Mouse (Mus musculus) activated CD4-positive, CD25-positive, alpha-beta regulatory T cell, adult 9 weeks (primary cell): Measurements from ENCODE around the gene Paqr7. TPM values are rescaled to one million over a fixed set of nuclear protein-coding genes. Genes with fewer than 3 reads are reported as not detected.

Source experiments
- polyA plus RNA-seq: library from polyadenylated mRNA; unstranded; fragments of 100-300 nt; shearing (Covaris generic); gene quantifications from one replicate; pipeline ENCODE4 v1.2.1, GENCODE M21; 2017

The Paqr7 gene
- polyA plus RNA-seq, result 25.8 TPM

DNA sequence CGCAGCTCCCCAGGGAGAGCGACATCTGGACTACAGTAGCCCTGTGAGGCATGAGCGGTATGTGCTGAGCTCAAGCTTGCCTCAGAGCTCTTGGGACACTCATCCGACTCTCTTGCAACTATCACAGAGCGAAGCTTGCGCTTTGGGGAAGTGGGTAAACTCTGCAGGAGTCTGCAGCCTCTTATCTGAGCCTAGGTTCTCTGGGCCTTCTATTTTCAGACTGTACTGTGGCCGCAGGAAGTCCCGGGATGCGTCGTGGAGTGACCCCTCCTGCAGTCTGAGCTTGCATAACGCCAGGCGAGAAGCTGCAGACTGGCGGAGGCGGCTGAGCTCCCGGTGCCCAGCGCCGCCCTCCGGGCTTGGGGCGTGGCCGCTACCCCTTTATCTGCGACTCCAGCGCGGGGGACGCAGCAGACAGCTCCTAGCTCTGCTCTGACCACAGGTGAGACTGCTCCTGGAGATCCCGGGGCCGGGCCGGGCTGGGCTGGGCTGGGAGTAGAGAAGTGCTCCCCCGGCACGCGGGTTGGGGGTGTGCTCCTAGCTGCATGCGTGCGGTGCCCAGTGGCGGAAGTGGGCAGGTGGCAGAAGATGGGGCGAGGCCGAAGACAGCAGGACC lies at the start of gene Paqr7:
TSS of gene Paqr7 (plus strand) at position 103 of the 616 bp plus-strand sequence.

DNA sequence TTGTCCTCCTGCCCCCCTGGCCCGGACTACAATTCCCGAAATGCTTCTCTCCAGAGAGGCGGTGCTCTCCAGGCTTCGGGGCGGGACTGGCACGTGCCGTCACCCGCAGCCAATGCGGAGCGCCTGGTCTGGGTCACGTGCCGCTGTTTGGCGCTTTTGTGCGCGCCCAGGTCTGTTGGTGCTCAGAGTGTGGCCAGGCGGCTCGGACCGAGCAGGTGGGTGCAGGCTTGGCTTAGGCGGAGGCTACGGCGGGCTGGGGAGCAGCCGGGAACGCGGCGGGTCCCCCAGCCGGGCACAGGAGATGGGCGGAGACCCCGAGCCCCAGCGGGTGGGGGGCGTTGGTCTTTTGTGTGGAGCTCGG lies 28.3 kb upstream of the Paqr7 start, which contains the start of gene Stmn1:
TSS of gene Stmn1 (plus strand) at position 106 of the 361 bp plus-strand sequence.

DNA sequence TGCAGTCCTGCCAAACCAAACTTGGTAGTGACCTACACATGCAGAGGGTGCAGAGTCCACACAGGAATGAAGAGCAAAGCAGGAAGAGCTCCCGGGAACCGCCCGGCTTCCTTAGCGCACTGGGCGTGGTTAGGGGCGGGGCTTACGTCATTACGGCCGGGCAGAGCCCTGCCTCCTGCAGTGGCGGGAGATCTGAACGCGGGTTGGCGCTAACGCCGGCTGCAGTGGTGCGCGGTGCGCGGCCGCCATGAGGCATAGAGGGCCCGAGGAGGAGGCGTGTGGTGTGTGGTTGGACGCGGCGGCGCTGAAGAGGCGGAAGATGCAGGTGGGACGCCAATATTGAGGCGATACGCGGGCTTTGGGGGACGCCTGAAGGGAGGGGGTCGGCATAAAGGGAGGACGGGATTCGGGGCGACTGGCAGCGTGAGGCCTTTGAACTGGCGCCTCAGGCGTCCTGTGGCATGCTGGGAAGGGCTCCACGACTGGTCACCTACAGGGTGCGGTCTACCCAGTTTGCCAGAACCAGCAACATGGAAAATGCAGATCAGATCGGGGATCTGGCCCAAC lies 14.4 kb downstream of the Paqr7 start, which contains the start of gene Aunip:
TSS of gene Aunip (plus strand) at position 155 of the 567 bp plus-strand sequence.

DNA sequence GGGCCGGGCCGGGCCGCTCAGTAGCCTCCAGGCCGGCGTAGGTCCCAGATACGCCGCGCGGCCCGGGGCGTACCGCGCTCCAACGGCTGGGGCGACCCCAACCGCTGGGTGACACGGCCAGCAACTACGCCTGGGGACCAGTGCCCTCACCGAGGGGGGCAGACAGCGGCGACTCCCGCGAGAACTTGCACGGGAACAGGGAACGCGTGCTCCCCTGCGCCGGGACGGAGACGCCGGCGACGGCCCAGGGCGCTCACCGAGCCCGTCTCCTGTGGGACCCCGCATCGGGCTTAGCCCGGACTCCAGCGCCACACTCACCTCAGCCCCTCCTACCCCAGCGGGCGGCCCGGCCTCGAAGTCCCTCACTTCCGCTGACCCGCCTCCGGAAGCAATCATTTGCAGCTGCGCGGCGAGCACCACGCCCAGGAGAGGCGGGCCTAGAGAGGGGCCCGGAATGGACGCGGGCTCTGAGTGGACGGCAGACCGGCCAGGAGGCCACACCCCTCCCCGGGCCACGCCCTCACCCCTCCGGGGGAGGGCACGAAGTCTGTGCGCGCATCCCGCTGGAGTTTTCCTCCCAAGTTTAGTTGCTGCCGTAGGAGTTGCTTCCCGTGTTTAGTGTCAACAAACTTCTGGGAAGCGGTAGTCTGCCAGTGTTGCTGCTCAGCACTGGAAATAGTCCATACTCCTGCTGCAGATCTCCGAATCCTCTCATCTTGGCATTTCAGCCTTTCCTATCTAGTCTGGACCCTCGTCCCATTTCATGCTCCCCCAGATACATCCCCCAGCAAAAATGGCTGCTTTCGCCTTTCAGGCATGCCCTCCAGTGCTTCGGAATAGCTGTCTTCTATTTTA lies 38.7 kb downstream of the Paqr7 start, which contains the start of gene Mtfr1l:
TSS of gene Mtfr1l (minus strand) at position 456 of the 855 bp plus-strand sequence.

DNA sequence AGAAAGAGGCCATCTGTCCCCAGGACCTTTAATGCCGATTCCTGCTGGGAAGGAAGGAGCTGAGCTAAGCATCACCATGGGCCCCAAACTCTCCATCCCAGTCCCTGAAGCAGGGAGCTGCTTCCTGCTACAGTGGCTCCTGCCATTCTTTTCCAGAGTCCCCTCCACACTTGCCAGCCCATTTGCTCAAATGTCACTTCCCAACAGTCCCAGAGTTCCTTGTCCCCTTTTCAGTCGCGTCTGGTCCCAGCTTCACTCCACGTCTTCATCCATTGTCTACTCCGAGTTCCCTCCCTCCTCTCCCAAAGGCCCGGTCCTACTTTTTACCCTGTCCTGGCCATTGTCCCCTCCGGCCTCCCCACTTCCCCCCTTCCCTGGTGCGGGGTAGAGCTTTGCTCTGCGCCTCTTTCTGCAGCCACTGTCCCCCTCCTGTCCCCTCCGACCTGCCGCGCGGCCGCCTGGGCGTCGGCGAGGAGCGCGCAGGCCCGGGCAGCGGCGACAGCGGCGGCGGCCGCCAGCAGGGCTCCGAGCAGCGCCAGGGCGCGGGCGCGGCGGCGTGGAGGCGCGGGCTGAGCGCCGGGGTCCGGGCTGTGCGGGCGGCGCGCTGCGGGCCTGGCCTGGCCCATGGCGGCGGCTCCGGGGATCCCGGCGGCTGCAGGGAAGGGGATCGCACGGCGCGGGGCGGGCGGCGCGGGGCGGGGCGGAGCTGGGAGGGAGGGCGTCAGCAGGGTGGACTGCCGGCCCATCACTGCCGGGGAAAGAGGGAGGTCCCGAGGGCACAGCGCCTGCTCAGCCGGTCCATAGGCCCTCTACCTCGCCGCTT lies 55.2 kb downstream of the Paqr7 start, which contains the start of gene Selenon:
TSS of gene Selenon (minus strand) at position 673 of the 823 bp plus-strand sequence.

Other genes with a start within 250 kb of the Paqr7 start
- not detected for gene Gm30191, start 249.8 kb upstream of the Paqr7 start, polyA plus RNA-seq
- not detected for gene Grrp1, start 242.6 kb upstream of the Paqr7 start, polyA plus RNA-seq
- 23.7 TPM for gene Pdik1l, start 208.8 kb upstream of the Paqr7 start, polyA plus RNA-seq
- not detected for gene Trim63, start 181.6 kb upstream of the Paqr7 start, polyA plus RNA-seq
- gene Slc30a2, start 153.5 kb upstream of the Paqr7 start, polyA plus RNA-seq, result 0.51 TPM
- gene Extl1, start 112.8 kb upstream of the Paqr7 start, polyA plus RNA-seq, result 1.0 TPM
- 2.3 TPM for gene Pafah2, start 100.4 kb upstream of the Paqr7 start, polyA plus RNA-seq
- 107 TPM for gene Stmn1, start 28.4 kb upstream of the Paqr7 start, polyA plus RNA-seq
- gene Aunip, start 14.3 kb downstream of the Paqr7 start, polyA plus RNA-seq, result 2.1 TPM
- 95.3 TPM for gene Mtfr1l, start 38.7 kb downstream of the Paqr7 start, polyA plus RNA-seq
- gene Selenon, start 55.5 kb downstream of the Paqr7 start, polyA plus RNA-seq, result 1.7 TPM
- gene Man1c1, start 207.6 kb downstream of the Paqr7 start, polyA plus RNA-seq, result 1.1 TPM